Mouse (Mus musculus) embryonic facial prominence, embryonic 13.5 days (tissue): ENCODE data around the gene Ubr7. TPM values are rescaled to one million over a fixed set of nuclear protein-coding genes. Genes with fewer than 3 reads are reported as not detected.

Experiments used
- ATAC-seq: fragments of 200-750 bp; cut with Nextera tagmentation; 2 replicates; pipeline ENCODE4 v1.8.0; 2017; ENCODE audit warnings: low read depth; ENCODE audit not compliant: insufficient number of reproducible peaks, insufficient read depth, low FRiP score, low TSS enrichment
- H3K27ac ChIP-seq: fragments of 300-500 bp; sonication (generic); 2 replicates; pipeline ENCODE4 v1.5.1; 2015; ENCODE audit warnings: moderate library complexity, mild to moderate bottlenecking, inconsistent platforms
- H3K27me3 ChIP-seq: fragments of 300-500 bp; sonication (generic); 2 replicates; pipeline ENCODE4 v1.6.1; 2015; ENCODE audit warnings: mild to moderate bottlenecking, inconsistent platforms
- H3K36me3 ChIP-seq: fragments of 300-500 bp; sonication (generic); 2 replicates; pipeline ENCODE4 v1.6.1; 2015; ENCODE audit warnings: mild to moderate bottlenecking, inconsistent platforms
- H3K4me1 ChIP-seq: fragments of 300-500 bp; sonication (generic); 2 replicates; pipeline ENCODE4 v1.6.1; 2015; ENCODE audit warnings: inconsistent platforms
- H3K4me2 ChIP-seq: fragments of 300-500 bp; sonication (generic); 2 replicates; pipeline ENCODE4 v1.6.1; 2015; ENCODE audit warnings: moderate library complexity, mild to moderate bottlenecking, inconsistent platforms
- H3K4me3 ChIP-seq: fragments of 300-500 bp; sonication (generic); 2 replicates; pipeline ENCODE4 v1.5.1; 2015; ENCODE audit warnings: mild to moderate bottlenecking, inconsistent platforms
- H3K9ac ChIP-seq: fragments of 300-500 bp; sonication (generic); 2 replicates; pipeline ENCODE4 v1.6.1; 2015; ENCODE audit warnings: mild to moderate bottlenecking, inconsistent platforms
- H3K9me3 ChIP-seq: fragments of 300-500 bp; sonication (generic); 2 replicates; pipeline ENCODE4 v1.6.1; 2016; ENCODE audit warnings: inconsistent platforms
- WGBS: fragments of 180-500 bp; shearing (Covaris S2); methylation state at CpG from one replicate; pipeline ENCODE4 v1.1.7; 2015; ENCODE audit warnings: mixed read lengths; 5-methylcytosine and 5-hydroxymethylcytosine counted together
- polyA plus RNA-seq: library from polyadenylated mRNA; unstranded; fragments of >200 nt; fragmentation: Nextera tagmentation; extraction: Ambion mirVana; gene quantifications from 2 replicates; pipeline ENCODE4 v1.2.1, GENCODE M21; 2015

Gene Ubr7
- polyA plus RNA-seq, 1 experiment from 2014 or later, result 42.1 TPM

DNA sequence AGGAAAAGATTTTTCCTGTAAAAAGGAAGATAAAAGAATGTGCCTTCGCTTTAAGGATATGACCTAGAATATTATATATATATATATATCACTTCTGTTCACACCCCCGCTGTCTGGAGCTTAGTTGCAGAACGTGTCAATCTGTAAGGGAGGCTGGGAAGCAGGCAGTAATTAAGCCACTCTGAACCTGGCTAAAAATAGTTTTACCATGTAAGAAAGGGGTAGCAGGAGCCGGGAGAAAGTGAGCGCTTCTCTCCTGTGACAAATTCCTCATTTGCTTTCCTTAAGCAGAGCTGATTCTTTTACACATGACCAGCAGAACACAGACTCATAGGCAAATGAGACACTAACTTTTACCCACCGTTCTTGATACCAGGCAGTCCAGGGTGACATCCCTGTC, 33.9 kb upstream of the Ubr7 start:
- no peaks in the 10 kb centered on the region for H3K27me3 ChIP-seq
- no peak overlapping the region for H3K9ac ChIP-seq
- H3K4me1 ChIP-seq, result peaks cover 18% of the 10 kb centered on the region
- 62% methylated on average over 6 of the region's 6 CpGs for WGBS
- H3K4me2 ChIP-seq, result no peak overlapping the region
- H3K4me3 ChIP-seq, result no peak overlapping the region
- ATAC-seq, result no peak
- H3K36me3 ChIP-seq, result no peaks in the 10 kb centered on the region
- H3K27ac ChIP-seq, result no peak overlapping the region
- no peaks in the 10 kb centered on the region for H3K9me3 ChIP-seq

DNA sequence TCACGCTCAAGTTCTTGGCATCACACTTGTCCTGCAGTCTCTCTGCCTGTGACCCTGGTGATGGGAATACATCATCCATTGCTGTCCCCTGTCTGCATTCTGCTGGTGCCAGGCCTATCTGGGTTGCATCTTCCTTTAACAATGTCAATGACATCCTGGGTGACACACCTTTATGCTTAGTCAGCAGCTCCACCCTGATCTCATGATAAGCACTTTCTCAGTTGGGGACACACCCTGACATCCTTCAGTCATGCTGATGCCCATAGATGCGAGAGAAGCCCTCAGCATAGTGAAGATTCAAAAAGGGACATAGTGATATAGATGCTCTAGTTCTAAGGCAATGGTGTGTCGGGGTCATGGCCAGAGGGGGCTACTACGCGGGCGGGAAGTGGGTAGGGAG, 32.6 kb upstream of the Ubr7 start:
- H3K4me2 ChIP-seq, result no peak overlapping the region
- WGBS, result 92% methylated on average over 6 of the region's 6 CpGs
- H3K27me3 ChIP-seq, result no peaks in the 10 kb centered on the region
- H3K36me3 ChIP-seq, result no peaks in the 10 kb centered on the region
- ATAC-seq, result no peak
- no peaks in the 10 kb centered on the region for H3K9me3 ChIP-seq
- no peak overlapping the region for H3K27ac ChIP-seq
- no peak overlapping the region for H3K4me3 ChIP-seq
- H3K9ac ChIP-seq, result no peak overlapping the region
- H3K4me1 ChIP-seq, result peaks cover 12% of the 10 kb centered on the region

DNA sequence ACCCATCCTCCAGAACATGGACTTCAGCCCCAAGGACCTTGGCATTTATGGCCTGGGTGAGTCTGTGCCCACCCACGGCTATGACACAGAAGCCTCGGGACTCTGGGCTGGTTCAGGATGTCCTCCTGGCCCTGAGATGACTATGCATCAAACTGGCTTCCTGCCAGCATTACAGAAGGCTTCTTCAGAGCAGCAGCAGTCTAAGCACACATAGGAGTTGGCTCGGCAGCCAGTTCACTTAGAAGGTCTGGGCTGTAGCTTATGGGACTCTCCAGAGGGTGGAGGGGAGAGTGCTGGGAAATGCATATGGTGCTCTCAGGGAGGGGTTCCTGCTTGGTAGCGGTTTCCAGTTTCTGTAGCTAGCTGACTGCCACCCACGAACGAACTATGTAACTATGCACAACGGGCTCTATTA, 32.0 kb upstream of the Ubr7 start:
- H3K4me1 ChIP-seq, result peaks cover 18% of the 10 kb centered on the region
- 63% methylated on average over 7 of the region's 7 CpGs for WGBS
- no peak overlapping the region for H3K4me2 ChIP-seq
- H3K9me3 ChIP-seq, result no peaks in the 10 kb centered on the region
- no peak for ATAC-seq
- H3K4me3 ChIP-seq, result no peak overlapping the region
- H3K36me3 ChIP-seq, result no peaks in the 10 kb centered on the region
- no peak overlapping the region for H3K9ac ChIP-seq
- H3K27ac ChIP-seq, result 0 out of 2 replicates have a peak overlapping the region, but pooled peaks have one; percentile 3
- no peaks in the 10 kb centered on the region for H3K27me3 ChIP-seq

DNA sequence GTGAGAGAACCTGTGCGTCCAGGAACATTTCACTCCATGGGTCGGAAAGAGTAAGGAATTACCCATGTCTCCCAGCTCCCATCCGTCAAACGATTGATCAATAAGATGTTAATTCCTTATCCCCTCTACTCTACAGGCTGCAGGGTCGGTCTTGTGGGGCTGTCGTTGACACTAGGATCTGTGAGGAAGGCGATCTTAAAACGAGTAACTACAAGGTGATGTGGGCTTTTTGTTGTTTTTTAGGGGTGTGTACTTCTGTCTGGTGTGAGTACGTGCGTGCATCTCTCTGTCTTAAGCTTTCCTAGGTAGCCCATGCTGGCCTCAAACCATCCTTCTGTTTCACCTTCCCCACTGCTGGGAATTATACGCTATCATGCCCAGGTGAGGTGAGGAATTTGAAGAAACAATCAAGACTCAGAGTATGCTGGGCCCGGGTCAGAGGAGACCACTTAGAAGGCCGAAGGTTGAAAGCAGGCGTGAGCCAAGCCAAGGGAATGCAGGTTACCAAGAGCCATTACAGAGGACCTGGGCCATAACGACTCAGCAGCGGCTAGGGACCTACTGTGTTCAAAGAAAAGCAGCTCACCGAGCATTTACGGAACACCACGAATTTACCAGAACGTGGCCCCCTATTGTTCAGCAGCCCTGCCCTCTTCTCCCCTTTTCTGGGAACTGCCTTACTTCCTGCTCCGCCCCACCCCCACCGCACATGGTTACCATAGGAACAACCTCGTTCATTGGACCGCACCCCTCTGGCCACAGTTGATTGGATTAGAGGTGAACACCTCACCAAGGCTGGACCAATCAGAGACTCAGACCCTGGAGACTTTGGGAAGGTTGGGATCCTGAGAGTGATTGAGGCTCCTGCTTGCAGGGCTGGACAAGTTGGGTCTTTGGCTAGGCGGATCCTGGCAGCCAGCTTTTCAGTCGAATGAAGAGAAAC, 27.6 kb upstream of the Ubr7 start:
- Histone ChIP-seq H3K27ac (peak overlapping the region; percentile 76), H3K4me3 (peak overlapping the region; percentile 18), H3K27me3 (no peaks in the 10 kb centered on the region), H3K9ac (no peak overlapping the region), H3K4me2 (peak overlapping the region; percentile 53), H3K4me1 (peaks cover 23% of the 10 kb centered on the region), H3K9me3 (no peaks in the 10 kb centered on the region), H3K36me3 (no peaks in the 10 kb centered on the region)
- 35% methylated on average over 26 of the region's 26 CpGs for WGBS
- ATAC-seq, result peak; percentile 93

DNA sequence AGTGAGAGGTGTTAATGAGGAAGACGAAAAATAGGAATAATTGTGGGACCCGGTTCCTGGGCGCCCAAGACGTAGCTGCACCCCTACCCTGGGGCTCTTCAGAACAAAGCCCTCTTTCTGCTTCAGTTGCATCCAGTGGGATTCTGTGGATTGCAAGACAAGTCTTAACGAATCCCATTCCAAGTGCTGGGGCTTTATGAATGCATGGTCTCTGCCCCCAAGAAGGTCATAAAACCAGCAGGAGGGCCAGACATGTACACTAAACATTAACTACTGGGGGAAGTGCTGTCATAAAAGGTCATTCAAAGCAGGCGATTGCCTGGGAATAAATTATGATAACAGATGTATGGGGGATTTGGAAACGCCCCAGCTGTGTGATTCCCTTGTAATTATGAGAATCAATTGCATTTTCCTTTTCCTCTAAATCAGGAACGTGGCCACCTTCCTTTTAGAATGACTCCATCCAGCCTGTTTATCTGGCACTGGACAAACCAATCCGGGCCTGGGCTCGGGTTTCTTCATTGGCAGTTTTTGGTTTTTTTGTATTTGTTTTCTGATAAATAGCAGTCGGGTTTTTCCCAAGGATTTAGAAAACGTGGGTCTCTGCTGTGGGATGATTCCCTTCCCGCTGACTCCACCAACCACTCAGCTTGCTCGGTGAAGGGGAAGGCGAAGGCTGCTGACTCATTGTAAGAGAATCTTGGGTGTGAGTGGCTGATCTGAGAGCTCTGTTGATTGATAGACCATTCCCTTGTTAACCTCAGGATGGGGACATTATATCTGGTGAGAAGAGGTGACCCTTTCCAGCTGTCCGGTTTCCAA, 26.8 kb upstream of the Ubr7 start:
- Histone ChIP-seq H3K4me1 (peaks cover 20% of the 10 kb centered on the region), H3K9ac (no peak overlapping the region), H3K27ac (peak overlapping the region; percentile 76), H3K4me3 (peak overlapping the region; percentile 18), H3K36me3 (no peaks in the 10 kb centered on the region), H3K27me3 (no peaks in the 10 kb centered on the region), H3K4me2 (peak overlapping the region; percentile 53), H3K9me3 (no peaks in the 10 kb centered on the region)
- ATAC-seq, result peak; percentile 29; the same call in 1 of the 2 replicates
- WGBS, result 41% methylated on average over 16 of the region's 16 CpGs

DNA sequence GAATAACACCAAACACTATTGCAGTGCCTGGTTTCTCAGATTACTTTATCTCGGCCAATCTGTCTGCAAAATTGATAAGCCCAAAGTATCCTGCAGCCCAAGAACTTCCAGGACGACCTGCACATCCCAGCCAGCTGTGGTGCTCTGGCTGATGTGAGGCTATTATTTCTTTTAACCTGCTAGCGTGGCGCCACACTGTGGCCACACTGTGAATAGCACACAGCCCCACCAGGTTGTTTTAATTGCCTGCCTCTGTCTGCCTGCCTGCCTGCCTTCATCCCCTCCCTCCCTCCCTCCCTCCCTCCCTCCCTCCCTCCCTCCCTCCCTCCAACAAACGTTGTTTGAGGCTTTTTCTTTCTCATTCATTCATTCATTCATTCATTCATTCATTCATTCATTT, 24.4 kb upstream of the Ubr7 start:
- H3K4me2 ChIP-seq, result no peak overlapping the region
- peaks cover 19% of the 10 kb centered on the region for H3K4me1 ChIP-seq
- no peak for ATAC-seq
- H3K9me3 ChIP-seq, result no peaks in the 10 kb centered on the region
- WGBS, result 13% methylated on average over 4 of the region's 5 CpGs
- no peaks in the 10 kb centered on the region for H3K36me3 ChIP-seq
- H3K4me3 ChIP-seq, result no peak overlapping the region
- H3K27me3 ChIP-seq, result no peaks in the 10 kb centered on the region
- H3K27ac ChIP-seq, result no peak overlapping the region
- H3K9ac ChIP-seq, result no peak overlapping the region

DNA sequence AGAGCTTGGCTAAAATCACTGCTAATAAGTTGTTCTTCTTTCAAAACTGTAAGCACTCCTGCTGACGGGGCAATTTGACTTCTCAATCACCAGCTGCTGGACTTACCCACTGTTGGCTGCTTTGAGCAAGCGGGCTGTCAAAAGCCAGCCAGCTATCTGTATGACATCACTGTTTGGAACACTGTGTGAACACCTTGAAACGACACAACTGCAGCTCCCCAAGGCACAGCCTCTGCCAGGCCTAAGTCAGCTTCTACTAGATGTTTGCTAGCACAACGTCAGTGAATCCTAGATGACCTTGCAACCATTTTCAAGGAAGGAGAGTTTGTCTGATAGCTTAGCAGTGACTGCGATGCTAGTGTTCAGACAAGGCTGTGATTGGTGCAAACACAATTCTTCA, 18.7 kb upstream of the Ubr7 start:
- WGBS, result 80% methylated on average over 5 of the region's 5 CpGs
- H3K36me3 ChIP-seq, result 0 out of 2 replicates have a peak, but pooled peaks cover 4% of the 10 kb centered on the region
- H3K4me3 ChIP-seq, result no peak overlapping the region
- H3K9ac ChIP-seq, result no peak overlapping the region
- peaks cover 9% of the 10 kb centered on the region for H3K4me1 ChIP-seq
- no peak for ATAC-seq
- H3K27me3 ChIP-seq, result no peaks in the 10 kb centered on the region
- H3K9me3 ChIP-seq, result no peaks in the 10 kb centered on the region
- H3K4me2 ChIP-seq, result no peak overlapping the region
- H3K27ac ChIP-seq, result no peak overlapping the region

DNA sequence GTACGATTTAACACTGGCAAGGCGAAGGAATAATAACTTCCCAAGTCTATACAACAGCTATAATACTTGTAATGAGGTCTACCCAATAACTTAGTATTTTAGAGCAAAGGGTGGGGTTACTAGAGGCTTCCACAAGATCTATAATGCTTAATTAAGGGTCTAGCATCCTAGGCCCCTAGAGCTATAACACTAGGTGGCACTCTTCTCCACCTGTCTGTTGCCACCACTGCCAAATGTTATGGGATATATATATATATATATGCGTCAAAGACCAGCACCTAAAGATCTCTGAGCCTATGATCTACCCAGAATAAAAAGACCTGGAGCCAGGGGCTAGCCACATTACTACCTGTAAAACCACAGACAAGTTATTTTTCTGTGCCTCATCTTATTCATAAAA, 17.5 kb upstream of the Ubr7 start:
- Histone ChIP-seq H3K4me1 (peaks cover 18% of the 10 kb centered on the region), H3K4me3 (no peak overlapping the region), H3K27ac (no peak overlapping the region), H3K27me3 (no peaks in the 10 kb centered on the region), H3K9ac (no peak overlapping the region), H3K4me2 (no peak overlapping the region), H3K9me3 (no peaks in the 10 kb centered on the region), H3K36me3 (0 out of 2 replicates have a peak, but pooled peaks cover 4% of the 10 kb centered on the region)
- no peak for ATAC-seq
- 65% methylated on average over 3 of the region's 3 CpGs for WGBS

DNA sequence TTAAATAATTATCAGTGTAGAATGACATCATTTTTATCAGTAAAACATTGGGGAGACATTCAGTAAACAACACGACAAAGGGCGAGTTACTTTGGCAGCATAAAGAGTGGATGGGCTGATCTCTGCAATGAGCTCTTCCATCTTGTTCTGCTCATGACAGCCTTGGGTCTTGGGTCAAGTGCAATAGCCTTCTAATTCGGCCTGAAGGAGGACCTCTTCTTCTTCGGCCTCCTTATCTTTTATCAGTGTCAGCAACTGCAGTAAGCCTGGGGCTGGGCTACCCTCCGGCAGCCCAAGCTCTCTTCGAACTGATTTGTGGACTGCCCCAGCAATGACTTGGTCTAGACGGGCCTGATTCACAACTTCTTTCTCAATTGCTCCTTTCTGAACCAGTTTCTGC, 15.7 kb upstream of the Ubr7 start:
- no peak for ATAC-seq

DNA sequence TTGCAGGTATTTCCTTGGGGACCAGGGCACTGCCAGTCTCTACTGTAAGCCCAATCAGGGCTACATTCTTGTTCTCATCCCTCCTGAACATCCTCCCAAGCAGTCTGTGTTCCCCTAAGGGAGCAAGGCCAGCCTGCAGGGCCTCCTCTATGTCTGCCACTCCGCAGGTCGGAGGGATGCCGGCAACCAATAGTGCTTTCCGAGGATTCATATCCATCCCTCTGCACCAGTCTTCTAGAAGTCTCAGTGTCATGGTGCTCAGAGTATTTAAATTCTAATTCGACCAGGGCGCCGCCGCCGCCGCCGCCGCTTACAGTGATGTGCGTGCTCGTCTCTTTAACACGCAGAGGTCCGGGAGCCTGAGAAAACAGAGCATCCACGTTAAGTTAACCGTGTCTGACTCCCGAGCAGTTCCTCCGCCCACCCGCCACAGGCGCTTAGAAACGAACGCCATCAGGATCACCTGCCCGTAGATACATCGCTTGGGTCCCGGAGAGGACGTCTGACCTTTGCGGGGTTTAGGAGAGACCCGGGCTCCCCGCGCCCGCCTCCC, 14.7 kb upstream of the Ubr7 start:
- peaks cover 18% of the 10 kb centered on the region for H3K4me1 ChIP-seq
- under 1% methylated on average over 33 of the region's 33 CpGs for WGBS
- peak overlapping the region; percentile 85 for H3K4me2 ChIP-seq
- no peaks in the 10 kb centered on the region for H3K9me3 ChIP-seq
- peak overlapping the region; percentile 85 for H3K9ac ChIP-seq
- peaks cover 10% of the 10 kb centered on the region for H3K36me3 ChIP-seq
- H3K27ac ChIP-seq, result peak overlapping the region; percentile 93
- H3K4me3 ChIP-seq, result peak overlapping the region; percentile 78
- H3K27me3 ChIP-seq, result no peaks in the 10 kb centered on the region
- ATAC-seq, result 0 out of 2 replicates have a peak, but pooled peaks have one; percentile 28

More for the DNA sequence above, 15.7 kb upstream of the Ubr7 start:
- Histone ChIP-seq H3K4me3 (no peak overlapping the region), H3K9ac (peak overlapping the region; percentile 85; the same call in 1 of the 2 replicates), H3K9me3 (no peaks in the 10 kb centered on the region), H3K27ac (no peak overlapping the region), H3K36me3 (peaks cover 7% of the 10 kb centered on the region; the same call in 1 of the 2 replicates), H3K27me3 (no peaks in the 10 kb centered on the region), H3K4me2 (peak overlapping the region; percentile 85; the same call in 1 of the 2 replicates), H3K4me1 (peaks cover 18% of the 10 kb centered on the region)
- WGBS, result 86% methylated on average over 7 of the region's 7 CpGs
